Mouse (Mus musculus) liver, postnatal 0 days (tissue): ENCODE data around the gene P3h3. TPM values are rescaled to one million over a fixed set of nuclear protein-coding genes. Genes with fewer than 3 reads are reported as not detected.
"Not testable (repeated sequence)": the region's sequence is repeated elsewhere in the genome, so short reads cannot be mapped to it uniquely, and the experiment has no call there.

Experiments used
- ATAC-seq: fragments of 200-750 bp; cut with Nextera tagmentation; 2 replicates; pipeline ENCODE4 v1.8.0; 2017; ENCODE audit warnings: mild to moderate bottlenecking, moderate library complexity
- DNase-seq: peaks from one replicate; pipeline ENCODE4 v3.0.0-alpha.2; 2016
- H3K27ac ChIP-seq: fragments of 300-500 bp; sonication (generic); 2 replicates; pipeline ENCODE4 v1.5.1; 2014; ENCODE audit warnings: antibody characterized with exemption, moderate library complexity, mild to moderate bottlenecking, low read depth
- H3K27me3 ChIP-seq: fragments of 300-500 bp; sonication (generic); 2 replicates; pipeline ENCODE4 v1.6.1; 2014; ENCODE audit warnings: low read length, control low read depth, mixed read lengths; ENCODE audit not compliant: insufficient read depth
- H3K36me3 ChIP-seq: fragments of 300-500 bp; sonication (generic); replicated peaks from 2 replicates; pipeline ENCODE4 v1.6.1; 2014; ENCODE audit warnings: mild to moderate bottlenecking, control low read depth, low read length, moderate library complexity, mixed read lengths; ENCODE audit not compliant: insufficient read depth
- H3K4me1 ChIP-seq: fragments of 300-500 bp; sonication (generic); 2 replicates; pipeline ENCODE4 v1.6.1; 2014; ENCODE audit warnings: antibody characterized with exemption, mild to moderate bottlenecking, control low read depth; ENCODE audit not compliant: insufficient read depth
- H3K4me2 ChIP-seq: fragments of 300-500 bp; sonication (generic); 2 replicates; pipeline ENCODE4 v1.6.1; 2014; ENCODE audit warnings: low read depth, mild to moderate bottlenecking, low read length, moderate library complexity, mixed read lengths
- H3K4me3 ChIP-seq: fragments of 300-500 bp; sonication (generic); 2 replicates; pipeline ENCODE4 v1.5.1; 2014; ENCODE audit warnings: low read depth, low read length
- H3K9ac ChIP-seq: fragments of 300-500 bp; sonication (generic); replicated peaks from 2 replicates; pipeline ENCODE4 v1.6.1; 2014; ENCODE audit warnings: mild to moderate bottlenecking, moderate library complexity
- H3K9me3 ChIP-seq: fragments of 300-500 bp; sonication (generic); 2 replicates; pipeline ENCODE4 v1.6.1; 2016; ENCODE audit warnings: mild to moderate bottlenecking, control low read depth, low read length, mixed read lengths
- CTCF ChIP-seq: sonication (generic); IDR thresholded peaks from 2 replicates; pipeline ENCODE4 v1.5.1; 2016; ENCODE audit warnings: antibody characterized with exemption, low read depth
- EP300 ChIP-seq: IDR thresholded peaks from 2 replicates; pipeline ENCODE4 v1.6.1; 2016; ENCODE audit warnings: antibody characterized with exemption, low read depth, mild to moderate bottlenecking
- WGBS: fragments of 180-500 bp; shearing (Covaris S2); extraction: QIAGEN DNeasy Blood & Tissue Kit; methylation state at CpG from one replicate; pipeline ENCODE4 v1.1.7; 2014; ENCODE audit not compliant: insufficient replicate concordance; 5-methylcytosine and 5-hydroxymethylcytosine counted together
- polyA plus RNA-seq: library from polyadenylated mRNA; unstranded; fragments of >200 nt; fragmentation: Nextera tagmentation; extraction: Ambion mirVana; gene quantifications from 2 replicates; pipeline ENCODE4 v1.2.1, GENCODE M21; 2015

The P3h3 gene
- polyA plus RNA-seq, 1 experiment from 2014 or later = 0.80 TPM

- peak overlapping the region; percentile 47 for H3K9ac ChIP-seq
- WGBS = 3% methylated on average over 34 of the region's 34 CpGs
- H3K4me2 ChIP-seq = peak overlapping the region; percentile 73
- peaks cover 6% of the 10 kb centered on the region for H3K36me3 ChIP-seq
- DNase-seq (peak; percentile 95), ATAC-seq (peak; percentile 76)
- H3K27ac ChIP-seq = peak overlapping the region; percentile 79
- H3K4me1 ChIP-seq = peaks cover 33% of the 10 kb centered on the region
- TF ChIP-seq EP300 (no peak; the same call in 1 of the 2 replicates), CTCF (peak; percentile 67)
- H3K4me3 ChIP-seq = peak overlapping the region; percentile 50
- no peaks in the 10 kb centered on the region for H3K27me3 ChIP-seq
- H3K9me3 ChIP-seq = no peaks in the 10 kb centered on the region
Measured at GRCm38 (mm10) chr6:124805341-124806321, 51.9 kb downstream of the P3h3 start.

- H3K27ac ChIP-seq = no peak overlapping the region
- no peak for ATAC-seq
- TF ChIP-seq CTCF (no peak), EP300 (no peak)
- WGBS = 72% methylated on average over 3 of the region's 3 CpGs
- no peaks in the 10 kb centered on the region for H3K36me3 ChIP-seq
- no peak overlapping the region for H3K9ac ChIP-seq
- H3K4me2 ChIP-seq = no peak overlapping the region
- no peaks in the 10 kb centered on the region for H3K27me3 ChIP-seq
- no peaks in the 10 kb centered on the region for H3K9me3 ChIP-seq
- DNase-seq = no peak
- H3K4me3 ChIP-seq = no peak overlapping the region
- H3K4me1 ChIP-seq = peaks cover 22% of the 10 kb centered on the region
Measured at GRCm38 (mm10) chr6:124804341-124804740, 53.2 kb downstream of the P3h3 start.

GRCm38 (mm10) chr6:124803691-124804090 lies 53.9 kb downstream of the P3h3 start:
- not testable (repeated sequence) for H3K4me2 ChIP-seq, ATAC-seq, H3K27ac ChIP-seq, H3K36me3 ChIP-seq, H3K4me3 ChIP-seq, H3K9me3 ChIP-seq, H3K27me3 ChIP-seq, H3K9ac ChIP-seq, DNase-seq
- WGBS = 86% methylated on average over 4 of the region's 4 CpGs
- H3K4me1 ChIP-seq = peaks cover 22% of the 10 kb centered on the region

- H3K36me3 ChIP-seq = no peaks in the 10 kb centered on the region
- peaks cover 20% of the 10 kb centered on the region for H3K4me1 ChIP-seq
- H3K4me2 ChIP-seq = no peak overlapping the region
- H3K9ac ChIP-seq = no peak overlapping the region
- WGBS = 67% methylated on average over 3 of the region's 3 CpGs
- H3K9me3 ChIP-seq = no peaks in the 10 kb centered on the region
- H3K27me3 ChIP-seq = no peaks in the 10 kb centered on the region
- H3K27ac ChIP-seq = no peak overlapping the region
- TF ChIP-seq EP300 (no peak), CTCF (peak; percentile 17; the same call in 1 of the 2 replicates)
- DNase-seq (no peak), ATAC-seq (no peak)
- no peak overlapping the region for H3K4me3 ChIP-seq
Measured at GRCm38 (mm10) chr6:124803061-124803460, 54.5 kb downstream of the P3h3 start.

GRCm38 (mm10) chr6:124802400-124802799 lies 55.2 kb downstream of the P3h3 start:
- not testable (repeated sequence) for H3K9ac ChIP-seq, H3K9me3 ChIP-seq, H3K27ac ChIP-seq, DNase-seq, H3K36me3 ChIP-seq, ATAC-seq, H3K27me3 ChIP-seq
- WGBS = 9% methylated on average over 6 of the region's 9 CpGs
- Histone ChIP-seq H3K4me1 (peaks cover 17% of the 10 kb centered on the region), H3K4me3 (0 out of 2 replicates have a peak overlapping the region, but pooled peaks have one; percentile 14), H3K4me2 (peak overlapping the region; percentile 54)

- Histone ChIP-seq H3K4me3 (no peak overlapping the region), H3K9me3 (no peaks in the 10 kb centered on the region), H3K27ac (no peak overlapping the region), H3K4me2 (no peak overlapping the region), H3K27me3 (no peaks in the 10 kb centered on the region), H3K36me3 (no peaks in the 10 kb centered on the region), H3K9ac (no peak overlapping the region), H3K4me1 (no peaks in the 10 kb centered on the region)
- 85% methylated on average over 2 of the region's 2 CpGs for WGBS
- DNase-seq (no peak), ATAC-seq (no peak)
- TF ChIP-seq EP300 (no peak), CTCF (no peak)
Measured at GRCm38 (mm10) chr6:124796200-124796599, 61.4 kb downstream of the P3h3 start.
